Mouse (Mus musculus): ENCODE measurements around the gene Ryr3. TPM values are rescaled to one million over a fixed set of nuclear protein-coding genes. Genes with fewer than 3 reads are reported as not detected.

The Ryr3 gene
- polyA plus RNA-seq, 1 experiment from 2014 or later: 0.25 TPM

- Histone ChIP-seq H3K4me1 (no peaks in the 10 kb centered on the region), H3K36me3 (replicated peaks) (no peaks in the 10 kb centered on the region), H3K4me3 (no peak overlapping the region), H3K27ac (replicated peaks) (no peak overlapping the region), H3K9me3 (no peaks in the 10 kb centered on the region), H3K27me3 (replicated peaks; ENCODE audit: low read depth, poor library complexity, severe bottlenecking) (no peaks in the 10 kb centered on the region)
- 94% methylated on average over 5 of the region's 5 CpGs for WGBS
- no peak for DNase-seq (ENCODE audit: low spot score)
Observed at GRCm38 (mm10) chr2:112637206-112637605, 579.7 kb downstream of the Ryr3 start.

GRCm38 (mm10) chr2:112632536-112632935, 584.4 kb downstream of the Ryr3 start:
- no peak overlapping the region for H3K4me3 ChIP-seq
- peaks cover 5% of the 10 kb centered on the region; the same call in 1 of the 2 replicates for H3K36me3 ChIP-seq (replicated peaks)
- no peak overlapping the region for H3K27ac ChIP-seq (replicated peaks)
- H3K9me3 ChIP-seq: no peaks in the 10 kb centered on the region
- no peaks in the 10 kb centered on the region for H3K27me3 ChIP-seq (replicated peaks; ENCODE audit: low read depth, poor library complexity, severe bottlenecking)
- H3K4me1 ChIP-seq: no peaks in the 10 kb centered on the region
- DNase-seq (ENCODE audit: low spot score): no peak
- WGBS: 87% methylated on average over 9 of the region's 9 CpGs

GRCm38 (mm10) chr2:112630669-112631068, 586.2 kb downstream of the Ryr3 start:
- Histone ChIP-seq H3K27me3 (replicated peaks; ENCODE audit: low read depth, poor library complexity, severe bottlenecking) (no peaks in the 10 kb centered on the region), H3K4me1 (no peaks in the 10 kb centered on the region), H3K27ac (replicated peaks) (no peak overlapping the region), H3K9me3 (no peaks in the 10 kb centered on the region), H3K4me3 (no peak overlapping the region), H3K36me3 (replicated peaks) (peaks cover 5% of the 10 kb centered on the region; the same call in 1 of the 2 replicates)
- 71% methylated on average over 11 of the region's 11 CpGs for WGBS
- DNase-seq (ENCODE audit: low spot score): no peak

- Histone ChIP-seq H3K9me3 (no peaks in the 10 kb centered on the region), H3K36me3 (replicated peaks) (no peaks in the 10 kb centered on the region), H3K4me1 (no peaks in the 10 kb centered on the region), H3K27ac (replicated peaks) (no peak overlapping the region), H3K27me3 (replicated peaks; ENCODE audit: low read depth, poor library complexity, severe bottlenecking) (no peaks in the 10 kb centered on the region), H3K4me3 (no peak overlapping the region)
- DNase-seq (ENCODE audit: low spot score): no peak
- WGBS: 84% methylated on average over 3 of the region's 3 CpGs
Observed at GRCm38 (mm10) chr2:112625156-112625555, 591.7 kb downstream of the Ryr3 start.

- no peak overlapping the region for H3K27ac ChIP-seq (replicated peaks)
- no peaks in the 10 kb centered on the region for H3K36me3 ChIP-seq (replicated peaks)
- H3K4me1 ChIP-seq: no peaks in the 10 kb centered on the region
- H3K4me3 ChIP-seq: no peak overlapping the region
- no peak for DNase-seq (ENCODE audit: low spot score)
- 27% methylated on average over 3 of the region's 3 CpGs for WGBS
- no peaks in the 10 kb centered on the region for H3K9me3 ChIP-seq
- no peaks in the 10 kb centered on the region for H3K27me3 ChIP-seq (replicated peaks; ENCODE audit: low read depth, poor library complexity, severe bottlenecking)
Observed at GRCm38 (mm10) chr2:112617206-112617605, 599.7 kb downstream of the Ryr3 start.

- no peaks in the 10 kb centered on the region for H3K36me3 ChIP-seq (replicated peaks)
- H3K9me3 ChIP-seq: no peaks in the 10 kb centered on the region; the same call in 1 of the 2 replicates
- H3K27me3 ChIP-seq (replicated peaks; ENCODE audit: low read depth, poor library complexity, severe bottlenecking): no peaks in the 10 kb centered on the region
- DNase-seq (ENCODE audit: low spot score): no peak
- no peaks in the 10 kb centered on the region for H3K4me1 ChIP-seq
- 91% methylated on average over 7 of the region's 7 CpGs for WGBS
- no peak overlapping the region for H3K4me3 ChIP-seq
- H3K27ac ChIP-seq (replicated peaks): no peak overlapping the region
Observed at GRCm38 (mm10) chr2:112614375-112614774, 602.5 kb downstream of the Ryr3 start.

GRCm38 (mm10) chr2:112612628-112613027, 604.3 kb downstream of the Ryr3 start:
- H3K4me3 ChIP-seq: no peak overlapping the region
- 83% methylated on average over 3 of the region's 3 CpGs for WGBS
- no peak for DNase-seq (ENCODE audit: low spot score)

GRCm38 (mm10) chr2:112606536-112606935, 610.4 kb downstream of the Ryr3 start:
- Histone ChIP-seq H3K4me1 (no peaks in the 10 kb centered on the region), H3K4me3 (no peak overlapping the region), H3K36me3 (replicated peaks) (no peaks in the 10 kb centered on the region), H3K9me3 (no peaks in the 10 kb centered on the region; the same call in 1 of the 2 replicates), H3K27me3 (replicated peaks; ENCODE audit: low read depth, poor library complexity, severe bottlenecking) (no peaks in the 10 kb centered on the region), H3K27ac (replicated peaks) (no peak overlapping the region)
- WGBS: 88% methylated on average over 3 of the region's 3 CpGs
- no peak for DNase-seq (ENCODE audit: low spot score)

More at GRCm38 (mm10) chr2:112612628-112613027, 604.3 kb downstream of the Ryr3 start:
- no peaks in the 10 kb centered on the region for H3K36me3 ChIP-seq (replicated peaks)
- no peak overlapping the region for H3K27ac ChIP-seq (replicated peaks)
- no peaks in the 10 kb centered on the region; the same call in 1 of the 2 replicates for H3K9me3 ChIP-seq
- no peaks in the 10 kb centered on the region for H3K27me3 ChIP-seq (replicated peaks; ENCODE audit: low read depth, poor library complexity, severe bottlenecking)
- H3K4me1 ChIP-seq: no peaks in the 10 kb centered on the region

- Histone ChIP-seq H3K4me3 (no peak overlapping the region), H3K27me3 (replicated peaks; ENCODE audit: low read depth, poor library complexity, severe bottlenecking) (no peaks in the 10 kb centered on the region), H3K27ac (replicated peaks) (no peak overlapping the region), H3K36me3 (replicated peaks) (no peaks in the 10 kb centered on the region), H3K9me3 (no peaks in the 10 kb centered on the region), H3K4me1 (no peaks in the 10 kb centered on the region)
- WGBS: 77% methylated on average over 8 of the region's 8 CpGs
- no peak for DNase-seq (ENCODE audit: low spot score)
Observed at GRCm38 (mm10) chr2:112602487-112602886, 614.4 kb downstream of the Ryr3 start.

- DNase-seq (ENCODE audit: low spot score): no peak
- 57% methylated on average over 10 of the region's 10 CpGs for WGBS
Observed at GRCm38 (mm10) chr2:112600222-112600621, 616.7 kb downstream of the Ryr3 start.

GRCm38 (mm10) chr2:112597064-112597463, 619.8 kb downstream of the Ryr3 start:
- Histone ChIP-seq H3K27me3 (replicated peaks; ENCODE audit: low read depth, poor library complexity, severe bottlenecking) (no peaks in the 10 kb centered on the region), H3K4me3 (no peak overlapping the region), H3K36me3 (replicated peaks) (no peaks in the 10 kb centered on the region), H3K27ac (replicated peaks) (no peak overlapping the region), H3K4me1 (no peaks in the 10 kb centered on the region), H3K9me3 (no peaks in the 10 kb centered on the region)
- WGBS: 90% methylated on average over 1 of the region's 1 CpGs
- DNase-seq (ENCODE audit: low spot score): no peak

More at GRCm38 (mm10) chr2:112600222-112600621, 616.7 kb downstream of the Ryr3 start:
- Histone ChIP-seq H3K27ac (replicated peaks) (no peak overlapping the region), H3K9me3 (no peaks in the 10 kb centered on the region), H3K27me3 (replicated peaks; ENCODE audit: low read depth, poor library complexity, severe bottlenecking) (no peaks in the 10 kb centered on the region), H3K36me3 (replicated peaks) (no peaks in the 10 kb centered on the region), H3K4me1 (no peaks in the 10 kb centered on the region), H3K4me3 (no peak overlapping the region)

- Histone ChIP-seq H3K27me3 (replicated peaks; ENCODE audit: low read depth, poor library complexity, severe bottlenecking) (no peaks in the 10 kb centered on the region), H3K9me3 (no peaks in the 10 kb centered on the region), H3K4me1 (no peaks in the 10 kb centered on the region), H3K27ac (replicated peaks) (no peak overlapping the region), H3K4me3 (no peak overlapping the region), H3K36me3 (replicated peaks) (no peaks in the 10 kb centered on the region)
- WGBS: 79% methylated on average over 5 of the region's 5 CpGs
- DNase-seq (ENCODE audit: low spot score): no peak
Observed at GRCm38 (mm10) chr2:112596415-112596814, 620.5 kb downstream of the Ryr3 start.

GRCm38 (mm10) chr2:112595807-112596206, 621.1 kb downstream of the Ryr3 start:
- no peak for DNase-seq (ENCODE audit: low spot score)
- 86% methylated on average over 3 of the region's 3 CpGs for WGBS
- Histone ChIP-seq H3K27ac (replicated peaks) (no peak overlapping the region), H3K9me3 (no peaks in the 10 kb centered on the region), H3K4me3 (no peak overlapping the region), H3K36me3 (replicated peaks) (no peaks in the 10 kb centered on the region), H3K27me3 (replicated peaks; ENCODE audit: low read depth, poor library complexity, severe bottlenecking) (no peaks in the 10 kb centered on the region), H3K4me1 (no peaks in the 10 kb centered on the region)

GRCm38 (mm10) chr2:112593781-112594180, 623.1 kb downstream of the Ryr3 start:
- Histone ChIP-seq H3K36me3 (replicated peaks) (no peaks in the 10 kb centered on the region), H3K9me3 (no peaks in the 10 kb centered on the region), H3K27me3 (replicated peaks; ENCODE audit: low read depth, poor library complexity, severe bottlenecking) (no peaks in the 10 kb centered on the region), H3K4me3 (no peak overlapping the region), H3K27ac (replicated peaks) (no peak overlapping the region), H3K4me1 (no peaks in the 10 kb centered on the region)
- DNase-seq (ENCODE audit: low spot score): no peak
- 94% methylated on average over 2 of the region's 2 CpGs for WGBS
